Mouse (Mus musculus) spleen, postnatal 4 days (tissue): ENCODE data around the gene Dnm2.
A peak's percentile ranks its signal among the peaks of the same experiment; 100 is the strongest.
"Not testable (repeated sequence)": the region's sequence is repeated elsewhere in the genome, so short reads cannot be mapped to it uniquely, and the experiment has no call there.

Experiments used
- DNase-seq, 2 experiments: peaks; one replicate each; pipeline ENCODE4 v3.0.0; 2022; ENCODE audit warnings: low spot score in 2 of 2

Dnm2 gene

DNA sequence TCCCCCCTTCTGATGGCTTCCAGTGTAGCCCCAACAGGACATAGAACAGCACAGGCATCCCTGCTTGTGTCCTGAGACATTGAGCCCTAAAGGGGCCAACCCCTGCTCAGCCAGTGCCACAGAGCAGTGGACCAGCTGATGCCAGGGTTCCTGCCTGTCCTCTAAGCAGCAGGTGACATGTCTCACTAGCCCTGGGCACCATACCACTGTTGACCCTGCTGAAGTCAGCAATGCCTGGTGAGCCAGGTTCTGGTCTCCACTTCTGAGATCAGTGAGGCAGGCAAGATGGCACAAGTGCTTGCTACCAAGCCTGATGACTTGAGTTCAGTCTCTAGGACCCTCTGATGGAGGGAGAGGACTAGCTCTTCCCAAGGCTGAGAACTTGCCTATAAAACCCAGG is 81.1 kb downstream of the Dnm2 start:
- no peak for DNase-seq

DNA sequence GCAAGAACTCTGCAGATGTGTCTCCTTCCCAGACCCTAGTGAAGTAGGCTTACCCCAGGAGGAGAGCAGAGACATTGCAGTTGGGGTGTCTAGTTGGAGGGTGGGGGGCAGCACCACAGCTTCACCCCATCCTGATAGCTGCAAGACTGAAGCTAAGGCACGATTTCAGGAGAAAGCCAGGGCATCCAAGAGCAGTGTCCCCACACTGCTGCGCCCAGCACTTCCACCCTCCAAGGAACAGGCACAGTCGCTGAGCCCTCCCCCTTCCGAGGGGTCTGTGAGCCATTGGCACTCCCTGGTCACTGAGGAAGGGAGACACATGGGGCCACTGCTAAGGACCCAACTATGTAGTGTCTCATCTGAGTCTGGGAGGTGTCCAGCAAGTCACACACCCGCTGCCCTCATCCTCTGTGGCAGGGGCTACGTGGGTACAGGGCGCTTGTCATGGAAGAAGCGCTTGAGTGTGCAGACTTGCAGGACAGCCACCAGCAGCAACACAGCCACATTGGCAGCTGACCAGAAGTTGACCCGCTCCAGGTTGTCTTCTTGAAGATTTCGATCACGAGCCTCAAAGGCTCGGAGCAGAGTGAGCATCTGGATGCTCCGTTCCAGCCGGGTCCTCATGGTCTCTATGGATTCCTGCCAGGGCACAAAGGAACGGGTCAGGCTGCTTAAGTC is 83.2 kb downstream of the Dnm2 start:
- no peak for DNase-seq

DNA sequence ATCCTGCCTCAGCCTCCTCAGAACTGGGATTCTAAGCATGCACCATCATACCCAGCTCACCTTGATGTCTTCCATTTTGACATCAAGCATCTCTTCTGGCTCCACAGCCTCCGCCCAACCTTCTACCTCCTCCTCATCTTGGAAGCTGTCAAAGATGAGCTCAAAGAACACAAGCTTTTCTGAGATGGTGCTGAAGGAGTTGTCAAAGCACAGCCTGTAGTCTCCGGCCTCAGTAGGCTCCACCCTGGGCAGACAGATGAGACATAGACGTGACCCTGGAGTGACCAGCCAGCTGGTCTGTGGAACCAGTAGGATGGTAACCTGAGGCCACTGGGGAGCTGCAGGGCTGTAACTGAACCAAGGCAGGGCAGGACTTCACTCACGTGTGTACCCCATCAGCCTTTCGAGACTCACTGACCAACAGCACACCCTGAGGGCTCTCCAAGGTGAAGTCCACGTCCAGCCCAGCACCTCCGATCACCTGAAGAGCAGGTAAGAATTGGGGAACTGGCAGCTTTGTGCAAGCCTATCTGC is 84.2 kb downstream of the Dnm2 start:
- DNase-seq = no peak

DNA sequence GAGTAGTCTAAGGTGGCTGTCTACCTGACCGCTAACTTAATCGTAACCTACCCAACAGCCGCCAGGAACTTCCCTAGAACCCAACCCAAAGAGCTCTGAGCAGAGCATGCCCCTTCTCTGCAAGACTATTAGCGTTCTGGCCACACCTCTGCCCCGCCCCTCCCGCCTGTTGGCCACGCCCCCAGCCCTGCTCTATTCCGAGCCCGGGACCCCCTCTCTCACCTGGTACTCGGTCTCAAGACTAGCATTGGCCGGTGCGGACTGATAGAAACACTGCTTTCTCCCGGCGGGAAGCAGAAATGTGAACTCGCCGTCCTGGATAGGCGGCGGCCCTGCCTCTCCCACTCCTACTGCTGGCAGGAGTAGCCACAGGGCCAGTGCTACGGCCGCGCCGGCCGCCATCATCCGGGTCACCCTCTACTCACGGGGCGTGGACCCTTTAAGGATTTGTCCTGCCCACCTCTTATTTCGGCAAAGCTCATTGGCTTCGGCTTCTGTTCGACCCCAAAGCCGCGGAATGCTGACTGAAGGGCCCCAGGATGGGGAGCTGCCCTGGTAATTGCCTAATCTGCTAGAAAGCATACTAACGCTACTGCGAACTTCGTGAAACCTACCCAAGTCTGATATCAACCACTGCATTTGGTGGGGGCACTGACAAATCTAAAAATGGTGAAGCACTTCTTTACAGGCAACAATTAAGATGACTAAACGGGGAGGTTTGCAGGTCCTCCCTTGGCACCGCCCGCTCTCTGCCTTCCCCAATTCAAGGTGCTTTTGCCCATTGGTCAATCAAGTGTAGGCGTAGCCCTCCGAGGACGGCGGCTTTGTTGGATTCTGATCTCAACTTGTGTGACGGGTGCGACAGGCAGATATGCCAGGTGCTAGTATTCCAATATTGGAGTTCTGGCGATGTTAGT is 85.3 kb downstream of the Dnm2 start, which contains the start of gene Tmed1:
Tmed1 (minus strand) TSS at position 481 of the 917 bp plus-strand sequence.
- DNase-seq = peak; percentile 94 to 96

DNA sequence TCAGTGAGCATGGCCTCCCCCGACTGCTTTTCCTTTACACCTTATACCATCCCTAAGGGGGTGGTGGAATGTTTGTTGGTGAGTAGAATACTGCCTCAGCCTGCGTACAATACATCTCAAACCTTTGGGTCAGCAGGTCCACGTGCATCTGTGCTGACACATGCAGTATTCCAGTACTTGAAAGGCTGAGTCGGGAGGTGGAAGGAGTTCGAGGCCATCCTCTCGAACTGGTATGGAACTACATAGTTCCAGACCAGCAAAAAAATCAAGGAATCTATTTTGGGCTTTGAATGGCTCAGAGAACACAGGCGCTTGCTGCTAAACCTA is 85.9 kb downstream of the Dnm2 start:
- no peak for DNase-seq

DNA sequence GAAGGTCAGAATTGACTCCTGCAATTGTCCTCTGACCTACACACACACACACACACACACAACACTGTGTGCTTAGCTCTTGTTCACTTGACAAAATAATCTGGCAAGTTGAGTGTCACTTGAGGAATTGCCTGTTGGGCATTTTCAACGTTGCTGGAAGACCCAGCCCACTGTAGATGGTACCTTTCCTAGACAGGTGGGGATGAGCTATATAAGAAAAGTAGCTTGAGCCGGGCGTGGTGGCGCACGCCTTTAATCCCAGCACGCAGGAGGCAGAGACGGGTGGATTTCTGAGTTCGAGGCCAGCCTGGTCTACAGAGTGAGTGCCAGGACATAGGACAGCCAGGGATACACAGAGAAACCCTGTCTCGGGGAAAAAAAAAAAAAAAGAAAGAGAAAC is 86.3 kb downstream of the Dnm2 start:
- no peak for DNase-seq

DNA sequence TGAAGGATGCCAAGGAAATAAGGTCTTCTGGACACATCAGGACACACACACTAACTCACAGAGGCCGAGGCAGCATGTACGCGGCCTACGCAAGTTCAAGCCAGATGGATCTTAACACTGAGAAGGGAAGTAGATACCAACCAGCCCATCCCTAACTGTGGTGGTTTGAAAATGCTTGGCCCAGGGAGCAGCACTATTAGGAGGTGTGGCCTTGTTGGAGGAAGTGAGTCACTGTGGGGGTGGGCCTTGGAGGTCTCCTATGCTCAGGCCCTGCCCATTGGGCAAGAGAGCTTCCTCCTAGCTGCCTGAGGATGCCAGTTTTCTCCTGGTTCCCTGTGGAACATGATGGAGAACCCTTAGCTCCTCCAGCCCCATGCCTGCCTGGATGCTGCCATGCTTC is 88.8 kb downstream of the Dnm2 start:
- DNase-seq = no peak

DNA sequence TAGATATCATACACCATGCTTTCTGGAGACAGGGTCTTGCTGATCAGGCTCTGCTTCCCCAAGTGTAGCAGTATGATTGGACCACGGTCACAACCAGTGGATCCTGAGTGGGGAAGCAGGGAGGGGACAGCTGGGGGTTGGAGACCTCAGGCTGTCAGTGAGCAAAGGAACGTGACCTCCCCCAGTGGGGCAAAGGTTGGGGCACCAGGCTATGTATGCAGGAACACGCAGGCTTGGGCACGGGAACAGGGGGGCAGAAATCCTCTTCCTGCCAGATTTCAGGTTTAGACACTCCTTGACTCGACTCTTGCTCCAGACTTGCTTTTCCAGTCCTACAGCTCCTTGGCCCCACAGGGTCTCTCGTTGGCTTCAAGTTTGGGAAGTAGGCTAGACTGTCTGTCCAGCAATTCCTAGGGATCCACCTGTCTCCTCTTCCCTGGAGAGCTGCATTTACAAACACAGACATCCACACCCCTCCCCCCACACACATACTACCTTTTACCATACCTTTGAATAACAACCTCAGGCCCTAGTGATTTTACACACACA is 93.3 kb downstream of the Dnm2 start:
- DNase-seq = no peak

DNA sequence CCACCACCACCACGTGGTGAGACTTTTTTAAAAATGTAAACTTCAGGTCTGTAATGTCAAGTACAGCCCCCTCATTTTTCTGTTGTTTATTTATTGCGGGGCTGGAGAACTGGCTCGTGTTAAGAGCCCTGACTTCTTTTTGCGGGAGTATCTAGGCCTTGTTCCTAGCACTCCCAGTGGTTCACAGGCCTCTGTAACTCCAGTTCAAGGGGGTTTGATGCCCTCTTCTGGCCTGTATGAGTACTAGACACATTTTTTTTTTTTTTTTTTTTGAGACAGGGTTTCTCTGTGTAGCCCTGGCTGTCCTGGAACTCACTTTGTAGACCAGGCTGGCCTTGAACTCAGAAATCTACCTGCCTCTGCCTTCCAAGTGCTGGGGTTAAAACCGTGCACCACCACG is 94.0 kb downstream of the Dnm2 start:
- DNase-seq = not testable (repeated sequence)

DNA sequence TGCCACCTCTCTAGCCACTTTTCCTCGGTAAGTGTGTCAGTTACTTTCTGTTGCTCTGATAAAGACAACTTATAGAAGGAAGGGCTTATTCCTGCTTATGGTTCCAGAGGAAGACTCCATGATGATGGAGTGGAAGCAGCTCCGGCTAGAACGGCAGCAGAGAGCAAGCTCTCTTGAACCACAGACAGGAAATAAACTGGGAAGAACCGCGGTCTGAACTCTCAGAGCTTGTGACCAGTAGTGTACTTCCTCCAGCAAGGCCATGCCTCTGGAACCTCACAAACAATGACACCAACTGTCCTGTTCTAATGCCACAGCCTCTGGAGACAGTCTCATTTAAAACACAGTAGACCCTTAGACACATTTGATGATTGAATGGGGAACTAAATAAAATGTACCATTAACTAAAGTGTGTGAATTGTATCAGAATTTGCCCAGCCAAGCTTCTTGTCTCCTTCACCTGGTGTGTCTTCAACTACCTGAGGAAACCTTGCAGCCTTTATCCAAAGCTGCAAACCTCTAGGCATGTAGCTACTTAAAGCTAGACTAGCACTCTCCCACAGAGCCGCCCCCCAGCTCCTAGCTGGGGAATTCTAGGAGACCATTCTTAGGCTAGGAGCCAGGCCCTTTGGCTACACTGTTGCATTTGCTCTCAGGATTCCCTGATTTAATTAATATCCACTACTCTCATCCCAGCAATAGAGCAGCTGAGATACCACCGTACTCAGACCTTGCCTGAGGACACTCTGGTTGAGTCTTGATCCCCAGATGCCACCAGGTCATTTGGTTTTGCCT is 100.6 kb downstream of the Dnm2 start:
- DNase-seq = no peak

DNA sequence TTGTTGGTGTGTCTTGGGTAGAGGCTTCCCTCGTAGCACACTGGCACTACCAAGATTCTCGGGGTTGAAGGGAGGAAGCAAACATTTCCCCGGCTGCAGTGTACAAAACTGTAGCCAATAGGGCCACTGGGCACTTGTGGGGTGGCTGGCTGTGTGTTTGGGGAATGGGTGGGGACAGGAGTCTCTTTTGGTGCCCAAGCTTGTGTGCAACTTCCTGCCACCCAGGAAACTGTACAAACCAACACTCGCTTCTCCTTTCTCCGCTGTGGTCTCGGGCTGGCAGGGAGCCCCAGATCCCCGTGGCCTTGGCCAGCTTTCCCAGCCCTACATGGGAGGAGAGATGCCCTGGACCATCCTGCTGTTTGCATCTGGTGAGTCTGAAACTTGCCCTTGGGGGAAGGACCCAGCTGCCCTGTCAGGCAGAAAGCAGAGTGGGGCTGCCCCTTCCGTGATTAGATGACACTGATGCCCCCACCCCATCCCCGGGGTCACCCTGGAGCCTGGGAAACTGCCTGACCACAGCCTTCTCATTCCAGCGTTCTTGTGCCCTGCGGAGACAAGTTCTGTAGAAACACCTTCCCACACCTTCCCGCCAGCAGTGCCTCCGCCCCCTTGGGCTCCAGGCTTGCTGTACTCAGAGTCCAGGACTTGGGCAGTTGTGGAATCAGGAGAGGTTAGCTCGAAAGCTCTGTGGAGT is 101.4 kb downstream of the Dnm2 start, which contains the start of gene AB124611:
AB124611 (plus strand) TSS at position 240 of the 697 bp plus-strand sequence.
- DNase-seq = peak; percentile 63 to 78

DNA sequence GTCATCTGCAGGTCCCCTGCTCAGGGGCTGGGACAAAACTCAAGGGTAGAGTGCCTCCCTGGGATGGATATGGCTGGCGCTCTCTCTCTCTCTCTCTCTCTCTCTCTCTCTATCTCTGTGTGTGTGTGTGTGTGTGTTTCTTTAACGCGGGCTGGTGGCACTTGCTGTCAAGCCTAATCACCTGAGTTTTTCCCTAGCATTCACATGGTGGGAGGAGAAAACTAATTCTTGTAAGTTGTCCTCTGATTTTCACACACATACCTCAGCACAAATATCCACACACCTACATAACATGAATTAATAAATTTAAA is 101.9 kb downstream of the Dnm2 start:
- DNase-seq = no peak

DNA sequence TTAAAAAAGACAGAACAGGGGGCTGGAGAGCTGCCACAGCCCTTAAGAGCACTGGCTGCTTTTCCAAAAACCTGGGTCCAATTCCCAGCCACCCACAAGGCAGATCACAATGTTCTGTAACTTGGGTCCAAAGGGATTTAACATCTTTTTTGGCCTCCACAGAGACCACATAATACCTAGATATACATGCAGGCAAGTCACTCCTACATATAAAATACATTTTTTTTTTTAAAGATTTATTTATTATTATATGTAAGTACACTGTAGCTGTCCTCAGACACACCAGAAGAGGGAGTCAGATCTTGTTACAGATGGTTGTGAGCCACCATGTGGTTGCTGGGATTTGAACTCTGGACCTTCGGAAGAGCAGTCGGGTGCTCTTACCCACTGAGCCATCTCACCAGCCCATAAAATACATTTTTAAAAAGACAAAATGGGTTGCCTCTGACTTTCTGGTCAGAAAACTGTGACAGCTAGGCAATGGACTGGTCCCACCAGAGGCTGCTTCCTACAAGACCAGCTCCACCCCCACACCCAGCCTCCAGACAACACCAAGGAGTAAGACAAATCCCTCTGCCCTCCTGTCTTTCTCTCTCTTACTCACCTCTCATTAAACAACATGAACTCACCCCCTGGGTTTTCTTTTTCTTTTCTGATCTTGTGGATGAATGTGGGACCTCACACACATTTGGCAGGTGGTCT is 102.5 kb downstream of the Dnm2 start:
- no peak for DNase-seq

DNA sequence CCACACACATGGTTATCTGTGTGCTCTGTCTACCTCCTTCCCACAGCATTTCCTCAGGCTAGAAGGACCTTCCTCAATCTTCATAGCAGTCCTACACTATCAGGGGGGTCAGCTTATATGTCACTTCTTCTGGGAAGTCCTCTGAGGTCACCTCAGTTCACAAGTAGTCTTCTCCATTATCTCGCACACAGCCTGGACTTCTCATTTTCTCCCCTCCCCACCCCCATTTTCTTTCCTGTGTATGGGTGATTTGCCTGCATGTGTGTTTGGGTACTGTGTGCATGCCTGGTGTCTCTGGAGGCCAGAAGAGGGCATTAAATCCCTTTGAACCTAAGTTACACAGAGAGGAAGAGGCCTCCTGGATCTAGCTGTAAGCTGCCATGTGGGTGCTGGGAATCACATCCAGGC is 103.2 kb downstream of the Dnm2 start:
- DNase-seq = no peak

DNA sequence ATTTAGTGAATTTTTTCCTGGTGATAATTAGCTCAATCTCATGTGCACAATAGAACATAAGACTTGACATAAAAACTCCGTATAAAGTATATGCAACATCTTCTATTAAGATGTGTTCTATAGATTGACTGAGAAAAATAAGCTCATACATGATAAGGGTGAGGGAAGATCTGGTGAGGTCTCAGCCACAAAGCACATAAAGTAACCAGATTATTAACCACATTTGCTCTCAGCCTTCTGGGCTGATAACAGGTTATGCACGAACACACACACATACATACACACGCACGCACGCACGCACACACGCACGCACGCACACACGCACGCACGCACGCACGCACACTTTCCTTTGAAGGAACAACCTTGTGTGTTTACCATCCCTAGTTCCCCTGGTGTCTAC is 111.8 kb downstream of the Dnm2 start:
- DNase-seq = no peak

DNA sequence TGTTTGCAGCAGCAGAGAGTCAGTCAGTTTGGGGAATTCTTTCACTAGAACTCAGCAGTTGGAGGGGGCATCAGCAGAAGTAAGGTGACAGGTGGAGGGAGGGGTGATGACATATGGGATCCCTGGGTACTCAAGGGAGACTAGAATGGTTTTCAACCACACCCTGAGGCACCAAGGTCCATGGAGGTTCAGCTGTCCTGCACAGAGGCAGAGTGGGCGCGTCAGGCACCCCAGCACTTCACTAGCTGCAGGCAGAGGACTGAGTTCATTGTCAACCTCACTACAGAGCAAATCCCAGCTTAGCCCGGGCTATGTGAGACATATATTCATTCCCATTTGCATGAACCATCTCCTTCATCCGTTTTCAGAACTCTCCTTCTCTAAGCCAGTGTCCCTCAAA is 112.3 kb downstream of the Dnm2 start:
- no peak for DNase-seq

DNA sequence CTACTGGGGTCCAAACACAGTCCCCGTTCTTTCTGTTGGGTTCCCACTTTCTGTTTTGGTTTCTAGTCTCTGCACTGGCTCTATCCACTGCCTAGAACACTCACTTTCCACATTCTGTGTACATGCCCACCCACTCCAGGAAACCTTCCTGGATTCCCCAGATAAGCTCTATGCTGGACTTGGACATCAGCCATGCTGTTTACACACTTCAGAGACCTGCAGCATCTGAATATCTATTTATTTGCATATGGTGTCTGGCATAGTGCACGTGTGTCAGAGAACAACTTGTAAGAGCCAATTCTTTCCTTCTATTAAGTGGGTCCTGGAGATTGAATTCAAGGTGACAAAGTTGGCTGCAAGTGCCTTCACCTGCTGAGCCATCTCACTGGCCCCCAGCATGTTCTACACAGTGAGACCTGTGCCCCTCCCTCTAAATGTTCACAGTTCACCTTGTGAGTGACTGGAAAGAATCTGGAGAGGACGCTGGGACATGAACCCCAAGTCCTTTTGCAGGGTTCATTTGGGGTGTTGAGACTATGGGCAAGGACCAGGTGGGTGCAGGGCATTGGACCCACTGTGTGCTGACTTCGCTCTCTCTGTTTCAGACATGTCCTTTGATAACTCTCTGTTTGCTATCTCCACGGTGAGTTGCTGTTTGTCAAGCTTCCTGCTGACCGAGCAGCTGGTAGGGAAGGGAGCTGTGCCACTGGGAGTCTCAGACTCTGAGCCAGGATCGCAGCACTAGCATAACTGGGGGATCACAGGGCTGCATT is 115.5 kb downstream of the Dnm2 start:
- DNase-seq = no peak

DNA sequence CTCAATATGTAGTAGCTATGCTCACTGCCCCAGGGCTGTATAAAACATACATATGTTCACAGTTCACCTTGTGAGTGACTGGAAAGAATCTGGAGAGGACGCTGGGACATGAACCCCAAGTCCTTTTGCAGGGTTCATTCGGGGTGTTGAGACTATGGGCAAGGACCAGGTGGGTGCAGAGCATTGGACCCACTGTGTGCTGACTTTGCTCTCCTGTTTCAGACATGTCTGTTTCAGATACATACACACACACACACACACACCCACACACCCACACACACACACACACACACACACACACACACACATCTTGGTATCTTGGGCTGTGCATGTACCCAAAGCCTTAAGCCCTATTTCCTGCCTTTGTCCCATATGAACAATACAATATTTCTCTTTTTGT is 117.3 kb downstream of the Dnm2 start:
- DNase-seq = not testable (repeated sequence)

DNA sequence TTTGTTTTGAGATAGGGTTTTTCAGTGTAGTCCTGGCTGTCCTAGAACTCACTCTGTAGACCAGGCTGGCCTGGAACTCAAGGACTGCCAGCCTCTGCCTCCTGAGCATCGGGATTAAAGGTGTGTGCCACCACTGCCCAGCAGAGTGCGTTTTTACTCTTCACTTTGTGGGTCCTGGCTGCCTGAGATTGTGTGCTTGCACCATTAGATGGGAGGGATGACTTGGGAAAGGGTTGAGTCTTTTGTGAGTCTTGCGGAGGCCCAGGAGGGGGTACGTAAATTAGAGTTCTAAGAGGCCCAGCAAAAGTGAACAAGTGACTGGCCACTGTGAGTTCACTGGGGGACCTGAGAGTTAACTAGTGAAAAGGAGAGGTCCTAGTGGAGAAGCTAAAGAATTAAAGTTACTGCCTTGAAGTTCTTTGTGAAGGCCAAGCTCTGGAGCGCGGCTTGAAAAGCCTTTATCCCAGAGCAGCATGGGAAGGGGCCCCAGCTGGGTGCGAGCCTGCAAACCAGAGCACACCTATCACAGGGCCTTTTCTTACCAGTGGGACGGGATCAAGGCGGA is 120.7 kb downstream of the Dnm2 start:
- DNase-seq = no peak
